Mouse (Mus musculus) midbrain, embryonic 11.5 days (tissue): ENCODE measurements around the gene Rpl13. TPM values are rescaled to one million over a fixed set of nuclear protein-coding genes. Genes with fewer than 3 reads are reported as not detected.

Experiments
- ATAC-seq: fragments of 200-750 bp; cut with Nextera tagmentation; 2 replicates; pipeline ENCODE4 v1.8.0; 2017; ENCODE audit warnings: moderate TSS enrichment, moderate library complexity; ENCODE audit not compliant: low FRiP score
- DNase-seq: peaks from one replicate; pipeline ENCODE4 v3.0.0; 2015; ENCODE audit warnings: low spot score; ENCODE audit errors: missing footprints
- H3K27ac ChIP-seq: fragments of 300-500 bp; sonication (generic); 2 replicates; pipeline ENCODE4 v1.5.1; 2014; ENCODE audit warnings: low read depth, low read length
- H3K27me3 ChIP-seq: fragments of 300-500 bp; sonication (generic); 2 replicates; pipeline ENCODE4 v1.6.1; 2014; ENCODE audit warnings: mild to moderate bottlenecking, low read length, moderate library complexity, mixed read lengths; ENCODE audit not compliant: control insufficient read depth, insufficient read depth
- H3K36me3 ChIP-seq: fragments of 300-500 bp; sonication (generic); 2 replicates; pipeline ENCODE4 v1.6.1; 2014; ENCODE audit warnings: mild to moderate bottlenecking, low read length, moderate library complexity, mixed read lengths; ENCODE audit not compliant: control insufficient read depth, insufficient read depth
- H3K4me1 ChIP-seq: fragments of 300-500 bp; sonication (generic); 2 replicates; pipeline ENCODE4 v1.6.1; 2014; ENCODE audit warnings: low read length; ENCODE audit not compliant: control insufficient read depth, insufficient read depth
- H3K4me2 ChIP-seq: fragments of 300-500 bp; sonication (generic); 2 replicates; pipeline ENCODE4 v1.6.1; 2014; ENCODE audit warnings: mild to moderate bottlenecking, moderate library complexity
- H3K4me3 ChIP-seq: fragments of 300-500 bp; sonication (generic); 2 replicates; pipeline ENCODE4 v1.5.1; 2014; ENCODE audit warnings: low read depth, low read length
- H3K9ac ChIP-seq: fragments of 300-500 bp; sonication (generic); 2 replicates; pipeline ENCODE4 v1.6.1; 2014; ENCODE audit warnings: low read length
- H3K9me3 ChIP-seq: fragments of 300-500 bp; sonication (generic); 2 replicates; pipeline ENCODE4 v1.6.1; 2016; ENCODE audit warnings: low read length; ENCODE audit not compliant: control insufficient read depth
- WGBS: fragments of 180-500 bp; shearing (Covaris S2); extraction: QIAGEN DNeasy Blood & Tissue Kit; methylation state at CpG from one replicate; pipeline ENCODE4 v1.1.7; 2014; 5-methylcytosine and 5-hydroxymethylcytosine counted together
- polyA plus RNA-seq: library from polyadenylated mRNA; unstranded; fragments of >200 nt; fragmentation: Nextera tagmentation; extraction: Ambion mirVana; gene quantifications from 2 replicates; pipeline ENCODE4 v1.2.1, GENCODE M21; 2014

Rpl13 gene
- polyA plus RNA-seq, 1 experiment from 2014 or later: 1,403 TPM

GRCm38 (mm10) chr8:123117127-123117731 is 15.1 kb downstream of the Rpl13 start, which contains the start of gene Cpne7:
Cpne7 (plus strand) TSS chr8:123117374.
- no peak within 1 kb of the TSS for H3K27ac ChIP-seq
- no peaks in the 10 kb centered on the region for H3K9me3 ChIP-seq
- no peaks in the 10 kb centered on the region for H3K36me3 ChIP-seq
- peak within 1 kb of the TSS; percentile 36 for H3K9ac ChIP-seq
- 2% methylated on average over 49 of the region's 51 CpGs for WGBS
- H3K4me2 ChIP-seq: peak within 1 kb of the TSS; percentile 71
- ATAC-seq (no peak), DNase-seq (peak; percentile 93)
- H3K4me3 ChIP-seq: peak within 1 kb of the TSS; percentile 40
- H3K27me3 ChIP-seq: peaks cover 36% of the 10 kb centered on the region
- peaks cover 8% of the 10 kb centered on the region for H3K4me1 ChIP-seq

GRCm38 (mm10) chr8:123117744-123118143 is 15.6 kb downstream of the Rpl13 start:
- Histone ChIP-seq H3K27ac (no peak overlapping the region), H3K4me1 (peaks cover 8% of the 10 kb centered on the region), H3K4me2 (peak overlapping the region; percentile 71), H3K36me3 (no peaks in the 10 kb centered on the region), H3K4me3 (peak overlapping the region; percentile 40), H3K27me3 (peaks cover 36% of the 10 kb centered on the region), H3K9ac (peak overlapping the region; percentile 36; the same call in 1 of the 2 replicates), H3K9me3 (no peaks in the 10 kb centered on the region)
- ATAC-seq: no peak
- peak; percentile 94 for DNase-seq
- WGBS: 2% methylated on average over 17 of the region's 17 CpGs

DNA sequence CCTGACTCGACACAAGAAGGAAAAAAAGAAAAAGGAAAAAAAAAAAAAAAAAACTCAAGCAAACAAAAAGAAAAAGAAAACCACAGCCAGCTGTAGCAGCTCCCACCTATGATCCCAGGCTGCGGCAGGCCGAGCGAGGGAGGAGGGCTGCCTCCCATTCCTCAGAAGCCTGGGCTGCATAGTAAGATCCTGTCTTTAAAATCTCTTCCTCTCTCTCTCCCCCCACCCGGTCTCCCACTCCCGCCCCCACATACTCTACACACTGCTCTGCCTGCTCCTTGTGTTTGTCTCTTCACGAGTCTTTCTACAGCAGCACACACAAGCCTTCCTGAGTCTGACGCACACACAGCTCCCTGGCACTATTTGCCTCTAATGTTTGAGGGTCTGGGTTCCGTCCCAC is 19.9 kb downstream of the Rpl13 start:
- no peak overlapping the region for H3K4me2 ChIP-seq
- no peak overlapping the region for H3K9ac ChIP-seq
- no peak for ATAC-seq
- no peak for DNase-seq
- 77% methylated on average over 9 of the region's 9 CpGs for WGBS
- no peaks in the 10 kb centered on the region for H3K36me3 ChIP-seq
- peaks cover 20% of the 10 kb centered on the region for H3K27me3 ChIP-seq
- H3K4me3 ChIP-seq: no peak overlapping the region
- peaks cover 7% of the 10 kb centered on the region for H3K4me1 ChIP-seq
- no peaks in the 10 kb centered on the region for H3K9me3 ChIP-seq
- H3K27ac ChIP-seq: no peak overlapping the region

- Histone ChIP-seq H3K27ac (no peak overlapping the region), H3K4me2 (no peak overlapping the region), H3K9me3 (no peaks in the 10 kb centered on the region), H3K4me1 (peaks cover 1% of the 10 kb centered on the region), H3K27me3 (peaks cover 14% of the 10 kb centered on the region), H3K4me3 (no peak overlapping the region), H3K36me3 (no peaks in the 10 kb centered on the region), H3K9ac (no peak overlapping the region)
- DNase-seq (no peak), ATAC-seq (no peak)
- WGBS: 81% methylated on average over 5 of the region's 5 CpGs
Observed at GRCm38 (mm10) chr8:123122670-123123069, 20.5 kb downstream of the Rpl13 start.

- no peak overlapping the region for H3K4me2 ChIP-seq
Observed at GRCm38 (mm10) chr8:123126193-123126816, 24.2 kb downstream of the Rpl13 start.

GRCm38 (mm10) chr8:123131041-123131440 is 28.9 kb downstream of the Rpl13 start:
- peak; percentile 79 for DNase-seq
- Histone ChIP-seq H3K4me2 (no peak overlapping the region), H3K9me3 (no peaks in the 10 kb centered on the region), H3K36me3 (no peaks in the 10 kb centered on the region), H3K27me3 (no peaks in the 10 kb centered on the region; the same call in 1 of the 2 replicates), H3K4me1 (peaks cover 5% of the 10 kb centered on the region; the same call in 1 of the 2 replicates), H3K27ac (no peak overlapping the region), H3K9ac (no peak overlapping the region), H3K4me3 (no peak overlapping the region)
- WGBS: 69% methylated on average over 9 of the region's 9 CpGs
- no peak for ATAC-seq

More at GRCm38 (mm10) chr8:123126193-123126816, 24.2 kb downstream of the Rpl13 start:
- DNase-seq: peak; percentile 91
- Histone ChIP-seq H3K36me3 (no peaks in the 10 kb centered on the region), H3K27me3 (no peaks in the 10 kb centered on the region; the same call in 1 of the 2 replicates), H3K9ac (no peak overlapping the region), H3K4me1 (no peaks in the 10 kb centered on the region), H3K27ac (no peak overlapping the region), H3K4me3 (no peak overlapping the region), H3K9me3 (no peaks in the 10 kb centered on the region)
- peak; percentile 58; the same call in 1 of the 2 replicates for ATAC-seq
- WGBS: 6% methylated on average over 19 of the region's 19 CpGs

- H3K27me3 ChIP-seq: no peaks in the 10 kb centered on the region
- peak; percentile 72 for DNase-seq
- WGBS: 98% methylated on average over 2 of the region's 2 CpGs
Observed at GRCm38 (mm10) chr8:123132953-123133352, 30.8 kb downstream of the Rpl13 start.

GRCm38 (mm10) chr8:123134149-123134713 is 32.1 kb downstream of the Rpl13 start:
- Histone ChIP-seq H3K4me2 (no peak overlapping the region), H3K27me3 (no peaks in the 10 kb centered on the region), H3K9ac (no peak overlapping the region), H3K4me1 (peaks cover 5% of the 10 kb centered on the region; the same call in 1 of the 2 replicates), H3K4me3 (no peak overlapping the region), H3K27ac (no peak overlapping the region), H3K9me3 (no peaks in the 10 kb centered on the region), H3K36me3 (no peaks in the 10 kb centered on the region)
- DNase-seq (no peak), ATAC-seq (no peak)
- 90% methylated on average over 11 of the region's 11 CpGs for WGBS

More at GRCm38 (mm10) chr8:123132953-123133352, 30.8 kb downstream of the Rpl13 start:
- no peak overlapping the region for H3K27ac ChIP-seq
- H3K4me3 ChIP-seq: no peak overlapping the region
- peaks cover 5% of the 10 kb centered on the region; the same call in 1 of the 2 replicates for H3K4me1 ChIP-seq
- no peak overlapping the region for H3K4me2 ChIP-seq
- H3K36me3 ChIP-seq: no peaks in the 10 kb centered on the region
- no peaks in the 10 kb centered on the region for H3K9me3 ChIP-seq
- no peak overlapping the region for H3K9ac ChIP-seq
- ATAC-seq: no peak

- Histone ChIP-seq H3K4me3 (no peak overlapping the region), H3K27me3 (no peaks in the 10 kb centered on the region), H3K36me3 (no peaks in the 10 kb centered on the region), H3K27ac (no peak overlapping the region), H3K4me1 (peaks cover 5% of the 10 kb centered on the region; the same call in 1 of the 2 replicates), H3K4me2 (no peak overlapping the region), H3K9me3 (no peaks in the 10 kb centered on the region), H3K9ac (no peak overlapping the region)
- DNase-seq (peak; percentile 82), ATAC-seq (no peak)
- WGBS: 21% methylated on average over 7 of the region's 7 CpGs
Observed at GRCm38 (mm10) chr8:123135406-123135805, 33.3 kb downstream of the Rpl13 start.
